Mouse (Mus musculus) T-helper 17 cell (primary cell): ENCODE data around the gene Vstm2b.

Experiments
- in situ Hi-C, 2 experiments: fragments of 300-600 bp; cut with MboI, MseI; formaldehyde crosslinking; loops; 1 replicate in 1 of 2; 2 replicates in 1 of 2; pipeline ENCODE4 v1.15.1; 2025; ENCODE audit warnings: high pct_unique_total_duplicates in 2 of 2

The Vstm2b gene

GRCm38 (mm10) chr7:40898096-40898710, at the start of gene Vstm2b:
Gene Vstm2b, plus strand, starts transcription at chr7:40898328.
- in situ Hi-C loops: loop anchor here in 1 of 2 experiments (10.0 kb wide), 1 partner anchor 787 kb away; no protein-coding TSS in a partner anchor

GRCm38 (mm10) chr7:40856088-40856625, 42.0 kb upstream of the Vstm2b start:
- in situ Hi-C loops: no loop called here

- in situ Hi-C loops: no loop called here
Measured at GRCm38 (mm10) chr7:40873380-40873990, 24.6 kb upstream of the Vstm2b start.

GRCm38 (mm10) chr7:40884855-40885489, 13.2 kb upstream of the Vstm2b start:
- in situ Hi-C loops: no loop called here

- in situ Hi-C loops: no loop called here
Measured at GRCm38 (mm10) chr7:40888358-40888757, 9.8 kb upstream of the Vstm2b start.

GRCm38 (mm10) chr7:40896964-40897363, 1.2 kb upstream of the Vstm2b start:
- in situ Hi-C loops: loop anchor here in 1 of 2 experiments (10.0 kb wide), 1 partner anchor 788 kb away; no protein-coding TSS in a partner anchor

- in situ Hi-C loops: loop anchor here in 1 of 2 experiments (10.0 kb wide), 1 partner anchor 786 kb away; no protein-coding TSS in a partner anchor
Measured at GRCm38 (mm10) chr7:40898711-40899375, 715 bp downstream of the Vstm2b start.

- in situ Hi-C loops: loop anchor here in 1 of 2 experiments (10.0 kb wide), 1 partner anchor 785 kb away; no protein-coding TSS in a partner anchor
Measured at GRCm38 (mm10) chr7:40899376-40900265, 1.5 kb downstream of the Vstm2b start.

- in situ Hi-C loops: no loop called here
Measured at GRCm38 (mm10) chr7:40901201-40901600, 3.1 kb downstream of the Vstm2b start.

- in situ Hi-C loops: no loop called here
Measured at GRCm38 (mm10) chr7:40902506-40902905, 4.4 kb downstream of the Vstm2b start.

GRCm38 (mm10) chr7:40906484-40906883, 8.4 kb downstream of the Vstm2b start:
- in situ Hi-C loops: no loop called here

- in situ Hi-C loops: no loop called here
Measured at GRCm38 (mm10) chr7:40916761-40917160, 18.6 kb downstream of the Vstm2b start.

- in situ Hi-C loops: no loop called here
Measured at GRCm38 (mm10) chr7:40920118-40920517, 22.0 kb downstream of the Vstm2b start.

GRCm38 (mm10) chr7:40921281-40921680, 23.2 kb downstream of the Vstm2b start:
- in situ Hi-C loops: no loop called here

- in situ Hi-C loops: no loop called here
Measured at GRCm38 (mm10) chr7:40922871-40923270, 24.7 kb downstream of the Vstm2b start.

- in situ Hi-C loops: no loop called here
Measured at GRCm38 (mm10) chr7:40928391-40928790, 30.3 kb downstream of the Vstm2b start.

GRCm38 (mm10) chr7:40936617-40937212, 38.6 kb downstream of the Vstm2b start:
- in situ Hi-C loops: no loop called here

- in situ Hi-C loops: no loop called here
Measured at GRCm38 (mm10) chr7:40939371-40939770, 41.2 kb downstream of the Vstm2b start.

GRCm38 (mm10) chr7:40942233-40942935, 44.3 kb downstream of the Vstm2b start:
- in situ Hi-C loops: no loop called here
